Mouse (Mus musculus) cerebellum, adult 2 months (tissue): ENCODE measurements around the gene Dcbld1.
"Not testable (repeated sequence)": the region's sequence is repeated elsewhere in the genome, so short reads cannot be mapped to it uniquely, and the experiment has no call there.

Source experiments
- CTCF ChIP-seq: fragments of 200-500 bp; IDR thresholded peaks from 2 replicates; pipeline ENCODE4 v1.5.1; 2011; ENCODE audit warnings: low read depth, mild to moderate bottlenecking, control low read depth, low read length, moderate library complexity, borderline replicate concordance; ENCODE audit not compliant: insufficient read depth
- POLR2A ChIP-seq: fragments of 200-500 bp; IDR thresholded peaks from 2 replicates; pipeline ENCODE4 v1.6.1; 2011; ENCODE audit warnings: low read length, control low read depth, borderline replicate concordance; ENCODE audit not compliant: insufficient read depth

DNA sequence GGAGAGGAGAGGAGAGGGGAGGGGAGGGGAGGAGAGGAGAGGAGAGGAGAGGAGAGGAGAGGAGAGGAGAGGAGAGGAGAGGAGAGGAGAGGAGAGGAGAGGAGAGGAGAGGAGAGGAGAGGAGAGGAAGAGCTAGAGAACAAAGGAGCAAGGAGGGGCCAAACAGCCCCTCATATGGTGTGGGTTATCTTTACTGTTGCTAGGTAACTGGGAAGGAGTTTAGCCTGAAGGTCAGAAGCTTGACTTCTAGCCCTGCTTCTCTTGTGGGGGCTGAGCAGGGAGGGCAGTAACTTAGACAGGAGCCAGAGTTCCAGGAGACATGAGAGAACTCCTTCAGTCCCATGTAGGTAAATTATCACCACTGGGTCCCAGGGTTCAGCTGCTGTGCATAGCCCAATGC is 65.1 kb downstream of the Dcbld1 start:
- TF ChIP-seq CTCF, POLR2A: not testable (repeated sequence)
